Mouse (Mus musculus): Measurements from ENCODE around the gene Mast4. TPM values are rescaled to one million over a fixed set of nuclear protein-coding genes. Genes with fewer than 3 reads are reported as not detected.

Mast4 gene
- polyA plus RNA-seq, 1 experiment, result 10.8 TPM

GRCm38 (mm10) chr13:102728035-102728434 is 606.3 kb downstream of the Mast4 start:
- H3K4me3 ChIP-seq (ENCODE audit: insufficient read depth, poor library complexity, severe bottlenecking), result no peak overlapping the region
- TF ChIP-seq MYOG (IDR thresholded peaks at IDR 0.05; ENCODE audit: control insufficient read depth, extremely low read depth, insufficient read length), result no peak
- TF ChIP-seq USF1 (IDR thresholded peaks at IDR 0.05; ENCODE audit: low read depth), result no peak
- no peak for TF ChIP-seq FOSL1 (IDR thresholded peaks at IDR 0.05; ENCODE audit: insufficient read depth, low read length, poor library complexity, severe bottlenecking)
- TF ChIP-seq CEBPB (IDR thresholded peaks at IDR 0.05; ENCODE audit: low read depth), result no peak
- no peak for TF ChIP-seq MAX (IDR thresholded peaks at IDR 0.05)
- TF ChIP-seq CTCF (IDR thresholded peaks at IDR 0.05; ENCODE audit: control insufficient read depth, insufficient read depth, insufficient read length), result no peak
- no peak for TF ChIP-seq MYOD1 (IDR thresholded peaks at IDR 0.05; ENCODE audit: control insufficient read depth, insufficient read length, low read depth)
- H3K79me3 ChIP-seq (ENCODE audit: low read depth), result no peaks in the 10 kb centered on the region
- no peaks in the 10 kb centered on the region for H3K79me2 ChIP-seq (ENCODE audit: control insufficient read depth, insufficient read depth)
- no peaks in the 10 kb centered on the region for H3K27me3 ChIP-seq (ENCODE audit: control insufficient read depth, insufficient read depth, insufficient read length)
- no peak overlapping the region for H3ac ChIP-seq (ENCODE audit: control insufficient read depth, insufficient read length, low read depth)
- H3K36me3 ChIP-seq (ENCODE audit: control insufficient read depth, insufficient read depth), result no peaks in the 10 kb centered on the region

- Histone ChIP-seq H3ac (ENCODE audit: control insufficient read depth, insufficient read length, low read depth) (no peak overlapping the region), H3K79me3 (ENCODE audit: low read depth) (no peaks in the 10 kb centered on the region), H3K4me3 (ENCODE audit: insufficient read depth, poor library complexity, severe bottlenecking) (no peak overlapping the region), H3K36me3 (ENCODE audit: control insufficient read depth, insufficient read depth) (no peaks in the 10 kb centered on the region), H3K79me2 (ENCODE audit: control insufficient read depth, insufficient read depth) (no peaks in the 10 kb centered on the region), H3K27me3 (ENCODE audit: control insufficient read depth, insufficient read depth, insufficient read length) (no peaks in the 10 kb centered on the region)
- TF ChIP-seq MYOD1 (IDR thresholded peaks at IDR 0.05; ENCODE audit: control insufficient read depth, insufficient read length, low read depth) (no peak), FOSL1 (IDR thresholded peaks at IDR 0.05; ENCODE audit: insufficient read depth, low read length, poor library complexity, severe bottlenecking) (no peak), CEBPB (IDR thresholded peaks at IDR 0.05; ENCODE audit: low read depth) (no peak), USF1 (IDR thresholded peaks at IDR 0.05; ENCODE audit: low read depth) (no peak)
Measured at GRCm38 (mm10) chr13:102726876-102727275, 607.4 kb downstream of the Mast4 start.

GRCm38 (mm10) chr13:102725906-102726305 is 608.4 kb downstream of the Mast4 start:
- no peaks in the 10 kb centered on the region for H3K79me2 ChIP-seq (ENCODE audit: control insufficient read depth, insufficient read depth)
- H3K27me3 ChIP-seq (ENCODE audit: control insufficient read depth, insufficient read depth, insufficient read length), result no peaks in the 10 kb centered on the region
- no peaks in the 10 kb centered on the region for H3K36me3 ChIP-seq (ENCODE audit: control insufficient read depth, insufficient read depth)
- no peak overlapping the region for H3K4me3 ChIP-seq (ENCODE audit: insufficient read depth, poor library complexity, severe bottlenecking)
- no peak overlapping the region for H3ac ChIP-seq (ENCODE audit: control insufficient read depth, insufficient read length, low read depth)
- TF ChIP-seq CTCF (IDR thresholded peaks at IDR 0.05; ENCODE audit: control insufficient read depth, insufficient read depth, insufficient read length), result no peak
- TF ChIP-seq CEBPB (IDR thresholded peaks at IDR 0.05; ENCODE audit: low read depth), result no peak
- no peak for TF ChIP-seq MYOD1 (IDR thresholded peaks at IDR 0.05; ENCODE audit: control insufficient read depth, insufficient read length, low read depth)
- TF ChIP-seq USF1 (IDR thresholded peaks at IDR 0.05; ENCODE audit: low read depth), result no peak
- TF ChIP-seq FOSL1 (IDR thresholded peaks at IDR 0.05; ENCODE audit: insufficient read depth, low read length, poor library complexity, severe bottlenecking), result no peak
- no peak for TF ChIP-seq MYOG (IDR thresholded peaks at IDR 0.05; ENCODE audit: control insufficient read depth, extremely low read depth, insufficient read length)
- TF ChIP-seq MAX (IDR thresholded peaks at IDR 0.05), result no peak
- no peaks in the 10 kb centered on the region for H3K79me3 ChIP-seq (ENCODE audit: low read depth)

GRCm38 (mm10) chr13:102725416-102725815 is 608.9 kb downstream of the Mast4 start:
- TF ChIP-seq MYOD1 (IDR thresholded peaks at IDR 0.05; ENCODE audit: control insufficient read depth, insufficient read length, low read depth), result no peak
- TF ChIP-seq MAX (IDR thresholded peaks at IDR 0.05), result no peak
- TF ChIP-seq CEBPB (IDR thresholded peaks at IDR 0.05; ENCODE audit: low read depth), result no peak
- no peak for TF ChIP-seq CTCF (IDR thresholded peaks at IDR 0.05; ENCODE audit: control insufficient read depth, insufficient read depth, insufficient read length)
- Histone ChIP-seq H3K27me3 (ENCODE audit: control insufficient read depth, insufficient read depth, insufficient read length) (no peaks in the 10 kb centered on the region), H3K79me3 (ENCODE audit: low read depth) (no peaks in the 10 kb centered on the region), H3K79me2 (ENCODE audit: control insufficient read depth, insufficient read depth) (no peaks in the 10 kb centered on the region), H3K36me3 (ENCODE audit: control insufficient read depth, insufficient read depth) (no peaks in the 10 kb centered on the region), H3ac (ENCODE audit: control insufficient read depth, insufficient read length, low read depth) (no peak overlapping the region), H3K4me3 (ENCODE audit: insufficient read depth, poor library complexity, severe bottlenecking) (no peak overlapping the region)

GRCm38 (mm10) chr13:102716973-102717372 is 617.3 kb downstream of the Mast4 start:
- no peak overlapping the region for H3K4me3 ChIP-seq (ENCODE audit: insufficient read depth, poor library complexity, severe bottlenecking)
- no peaks in the 10 kb centered on the region for H3K27me3 ChIP-seq (ENCODE audit: control insufficient read depth, insufficient read depth, insufficient read length)
- H3K36me3 ChIP-seq (ENCODE audit: control insufficient read depth, insufficient read depth), result no peaks in the 10 kb centered on the region
- TF ChIP-seq MAX (IDR thresholded peaks at IDR 0.05) (no peak), USF1 (IDR thresholded peaks at IDR 0.05; ENCODE audit: low read depth) (no peak), FOSL1 (IDR thresholded peaks at IDR 0.05; ENCODE audit: insufficient read depth, low read length, poor library complexity, severe bottlenecking) (no peak), MYOG (IDR thresholded peaks at IDR 0.05; ENCODE audit: control insufficient read depth, extremely low read depth, insufficient read length) (no peak), MYOD1 (IDR thresholded peaks at IDR 0.05; ENCODE audit: control insufficient read depth, insufficient read length, low read depth) (no peak), CTCF (IDR thresholded peaks at IDR 0.05; ENCODE audit: control insufficient read depth, insufficient read depth, insufficient read length) (no peak), CEBPB (IDR thresholded peaks at IDR 0.05; ENCODE audit: low read depth) (no peak)
- H3ac ChIP-seq (ENCODE audit: control insufficient read depth, insufficient read length, low read depth), result no peak overlapping the region
- H3K79me2 ChIP-seq (ENCODE audit: control insufficient read depth, insufficient read depth), result no peaks in the 10 kb centered on the region
- no peaks in the 10 kb centered on the region for H3K79me3 ChIP-seq (ENCODE audit: low read depth)

- no peak overlapping the region for H3K4me3 ChIP-seq (ENCODE audit: insufficient read depth, poor library complexity, severe bottlenecking)
- H3K79me3 ChIP-seq (ENCODE audit: low read depth), result no peaks in the 10 kb centered on the region
- no peak overlapping the region for H3ac ChIP-seq (ENCODE audit: control insufficient read depth, insufficient read length, low read depth)
- H3K27me3 ChIP-seq (ENCODE audit: control insufficient read depth, insufficient read depth, insufficient read length), result no peaks in the 10 kb centered on the region
- no peak for TF ChIP-seq MAX (IDR thresholded peaks at IDR 0.05)
- no peak for TF ChIP-seq USF1 (IDR thresholded peaks at IDR 0.05; ENCODE audit: low read depth)
- no peak for TF ChIP-seq FOSL1 (IDR thresholded peaks at IDR 0.05; ENCODE audit: insufficient read depth, low read length, poor library complexity, severe bottlenecking)
- no peaks in the 10 kb centered on the region for H3K79me2 ChIP-seq (ENCODE audit: control insufficient read depth, insufficient read depth)
- no peaks in the 10 kb centered on the region for H3K36me3 ChIP-seq (ENCODE audit: control insufficient read depth, insufficient read depth)
Measured at GRCm38 (mm10) chr13:102700744-102701143, 633.6 kb downstream of the Mast4 start.

Data from C2C12 (cell line).